Mouse (Mus musculus) midbrain, embryonic 16.5 days (tissue): Measurements from ENCODE around the gene Stag1. TPM values are rescaled to one million over a fixed set of nuclear protein-coding genes. Genes with fewer than 3 reads are reported as not detected.
"Not testable (repeated sequence)": the region's sequence is repeated elsewhere in the genome, so short reads cannot be mapped to it uniquely, and the experiment has no call there.

Experiments
- ATAC-seq: fragments of 200-750 bp; cut with Nextera tagmentation; 2 replicates; pipeline ENCODE4 v1.8.0; 2017; ENCODE audit warnings: moderate TSS enrichment
- H3K27ac ChIP-seq: fragments of 300-500 bp; sonication (generic); 2 replicates; pipeline ENCODE4 v1.5.1; 2014; ENCODE audit warnings: mild to moderate bottlenecking, low read length, mixed read lengths
- H3K27me3 ChIP-seq: fragments of 300-500 bp; sonication (generic); 2 replicates; pipeline ENCODE4 v1.6.1; 2014; ENCODE audit warnings: low read depth, low read length, mixed read lengths; ENCODE audit not compliant: control insufficient read depth, insufficient read depth
- H3K36me3 ChIP-seq: fragments of 300-500 bp; sonication (generic); 2 replicates; pipeline ENCODE4 v1.6.1; 2014; ENCODE audit warnings: mild to moderate bottlenecking, low read length, moderate library complexity, mixed read lengths; ENCODE audit not compliant: control insufficient read depth, insufficient read depth
- H3K4me1 ChIP-seq: fragments of 300-500 bp; sonication (generic); 2 replicates; pipeline ENCODE4 v1.6.1; 2014; ENCODE audit warnings: mild to moderate bottlenecking, low read length, mixed read lengths; ENCODE audit not compliant: control insufficient read depth, insufficient read depth
- H3K4me2 ChIP-seq: fragments of 300-500 bp; sonication (generic); 2 replicates; pipeline ENCODE4 v1.6.1; 2014; ENCODE audit warnings: mild to moderate bottlenecking, low read length, mixed read lengths
- H3K4me3 ChIP-seq: fragments of 300-500 bp; sonication (generic); 2 replicates; pipeline ENCODE4 v1.5.1; 2014; ENCODE audit warnings: low read depth, mild to moderate bottlenecking, low read length, moderate library complexity, mixed read lengths
- H3K9ac ChIP-seq: fragments of 300-500 bp; sonication (generic); 2 replicates; pipeline ENCODE4 v1.6.1; 2014; ENCODE audit warnings: low read depth, low read length, mixed read lengths
- H3K9me3 ChIP-seq: fragments of 300-500 bp; sonication (generic); replicated peaks from 2 replicates; pipeline ENCODE4 v1.6.1; 2014; ENCODE audit warnings: mild to moderate bottlenecking, low read length, mixed read lengths; ENCODE audit not compliant: control insufficient read depth, poor library complexity, severe bottlenecking
- WGBS: fragments of 180-500 bp; shearing (Covaris S2); extraction: QIAGEN DNeasy Blood & Tissue Kit; methylation state at CpG from one replicate; pipeline ENCODE4 v1.1.7; 2014; 5-methylcytosine and 5-hydroxymethylcytosine counted together
- polyA plus RNA-seq: library from polyadenylated mRNA; unstranded; fragments of >200 nt; fragmentation: Nextera tagmentation; extraction: Ambion mirVana; gene quantifications from 2 replicates; pipeline ENCODE4 v1.2.1, GENCODE M21; 2015

Stag1 gene
- polyA plus RNA-seq, 1 experiment from 2014 or later, result 26.5 TPM

GRCm38 (mm10) chr9:100689765-100690316 lies 92.2 kb downstream of the Stag1 start:
- WGBS, result 92% methylated on average over 3 of the region's 3 CpGs
- Histone ChIP-seq H3K36me3 (no peaks in the 10 kb centered on the region), H3K27ac (no peak overlapping the region), H3K4me1 (peaks cover 13% of the 10 kb centered on the region), H3K9me3 (no peaks in the 10 kb centered on the region), H3K4me2 (no peak overlapping the region), H3K27me3 (no peaks in the 10 kb centered on the region), H3K4me3 (no peak overlapping the region), H3K9ac (no peak overlapping the region)
- ATAC-seq, result no peak

GRCm38 (mm10) chr9:100692239-100692638 lies 94.6 kb downstream of the Stag1 start:
- WGBS, result 92% methylated on average over 1 of the region's 1 CpGs

GRCm38 (mm10) chr9:100696537-100696936 lies 98.9 kb downstream of the Stag1 start:
- Histone ChIP-seq H3K4me1 (no peaks in the 10 kb centered on the region), H3K4me3 (no peak overlapping the region), H3K27me3 (no peaks in the 10 kb centered on the region), H3K27ac (no peak overlapping the region), H3K9ac (no peak overlapping the region), H3K36me3 (no peaks in the 10 kb centered on the region), H3K4me2 (no peak overlapping the region), H3K9me3 (no peaks in the 10 kb centered on the region)
- no peak for ATAC-seq
- 79% methylated on average over 2 of the region's 2 CpGs for WGBS

More at GRCm38 (mm10) chr9:100692239-100692638, 94.6 kb downstream of the Stag1 start:
- Histone ChIP-seq H3K4me2 (no peak overlapping the region), H3K27ac (no peak overlapping the region), H3K36me3 (no peaks in the 10 kb centered on the region), H3K27me3 (no peaks in the 10 kb centered on the region), H3K9ac (no peak overlapping the region), H3K4me3 (no peak overlapping the region), H3K4me1 (no peaks in the 10 kb centered on the region), H3K9me3 (no peaks in the 10 kb centered on the region)
- ATAC-seq, result no peak

- 65% methylated on average over 1 of the region's 1 CpGs for WGBS
- no peaks in the 10 kb centered on the region for H3K9me3 ChIP-seq
Observed at GRCm38 (mm10) chr9:100707644-100708043, 110.0 kb downstream of the Stag1 start.

GRCm38 (mm10) chr9:100711665-100712064 lies 114.1 kb downstream of the Stag1 start:
- H3K27me3 ChIP-seq, result no peaks in the 10 kb centered on the region
- no peaks in the 10 kb centered on the region for H3K36me3 ChIP-seq
- 75% methylated on average over 2 of the region's 2 CpGs for WGBS

More at GRCm38 (mm10) chr9:100707644-100708043, 110.0 kb downstream of the Stag1 start:
- H3K27me3 ChIP-seq, result no peaks in the 10 kb centered on the region
- H3K36me3 ChIP-seq, result no peaks in the 10 kb centered on the region
- no peak overlapping the region for H3K4me3 ChIP-seq
- no peak overlapping the region for H3K4me2 ChIP-seq
- ATAC-seq, result no peak
- H3K9ac ChIP-seq, result no peak overlapping the region
- no peaks in the 10 kb centered on the region for H3K4me1 ChIP-seq
- no peak overlapping the region for H3K27ac ChIP-seq

GRCm38 (mm10) chr9:100724832-100725231 lies 127.2 kb downstream of the Stag1 start:
- not testable (repeated sequence) for H3K27me3 ChIP-seq, H3K4me2 ChIP-seq, H3K4me3 ChIP-seq, H3K27ac ChIP-seq, ATAC-seq, H3K9ac ChIP-seq, H3K4me1 ChIP-seq, H3K9me3 ChIP-seq, H3K36me3 ChIP-seq
- WGBS, result 97% methylated on average over 2 of the region's 2 CpGs

More at GRCm38 (mm10) chr9:100711665-100712064, 114.1 kb downstream of the Stag1 start:
- no peaks in the 10 kb centered on the region for H3K9me3 ChIP-seq
- no peaks in the 10 kb centered on the region for H3K4me1 ChIP-seq
- no peak overlapping the region for H3K9ac ChIP-seq
- no peak for ATAC-seq
- H3K4me3 ChIP-seq, result no peak overlapping the region
- no peak overlapping the region for H3K27ac ChIP-seq
- no peak overlapping the region for H3K4me2 ChIP-seq

GRCm38 (mm10) chr9:100731839-100732238 lies 134.2 kb downstream of the Stag1 start:
- H3K36me3 ChIP-seq, result no peaks in the 10 kb centered on the region
- H3K4me3 ChIP-seq, result no peak overlapping the region
- 85% methylated on average over 1 of the region's 1 CpGs for WGBS
- no peak overlapping the region for H3K27ac ChIP-seq
- H3K4me1 ChIP-seq, result no peaks in the 10 kb centered on the region
- ATAC-seq, result no peak
- H3K27me3 ChIP-seq, result no peaks in the 10 kb centered on the region
- no peak overlapping the region for H3K4me2 ChIP-seq
- H3K9ac ChIP-seq, result no peak overlapping the region
- no peaks in the 10 kb centered on the region for H3K9me3 ChIP-seq

GRCm38 (mm10) chr9:100733907-100734440 lies 136.4 kb downstream of the Stag1 start:
- Histone ChIP-seq H3K27me3 (no peaks in the 10 kb centered on the region), H3K4me1 (no peaks in the 10 kb centered on the region), H3K36me3 (no peaks in the 10 kb centered on the region), H3K9me3 (no peaks in the 10 kb centered on the region), H3K27ac (no peak overlapping the region), H3K4me3 (no peak overlapping the region), H3K4me2 (no peak overlapping the region), H3K9ac (no peak overlapping the region)
- 68% methylated on average over 6 of the region's 6 CpGs for WGBS
- ATAC-seq, result no peak

GRCm38 (mm10) chr9:100735993-100736645 lies 138.5 kb downstream of the Stag1 start:
- Histone ChIP-seq H3K4me1 (no peaks in the 10 kb centered on the region), H3K9ac (no peak overlapping the region), H3K4me2 (no peak overlapping the region), H3K4me3 (no peak overlapping the region), H3K27me3 (no peaks in the 10 kb centered on the region), H3K9me3 (no peaks in the 10 kb centered on the region), H3K36me3 (no peaks in the 10 kb centered on the region), H3K27ac (no peak overlapping the region)
- ATAC-seq, result no peak
- WGBS, result 86% methylated on average over 4 of the region's 4 CpGs
